Mouse (Mus musculus): ENCODE results near the gene Ankmy1.

GRCm38 (mm10) chr1:92879266-92879665 is 23.4 kb downstream of the Ankmy1 start:
- TF ChIP-seq CTCF (conservative IDR thresholded peaks at IDR 0.05; ENCODE audit: low read length) (no peak), NANOG (IDR thresholded peaks at IDR 0.05; ENCODE audit: borderline replicate concordance, low read length) (no peak)
